Mouse (Mus musculus) layer of hippocampus, postnatal 10 days (tissue): Measurements from ENCODE around the gene Fam241a. TPM values are rescaled to one million over a fixed set of nuclear protein-coding genes. Genes with fewer than 3 reads are reported as not detected.

Source experiments
- DNase-seq, 2 experiments: peaks; one replicate each; pipeline ENCODE4 v3.0.0; 2021; ENCODE audit warnings: low spot score in 2 of 2
- long read RNA-seq: library from polyadenylated mRNA; stranded (forward); transcript quantifications from one replicate; pipeline ENCODE4 v2.0.0, GENCODE M21; 2023
- total RNA-seq, 2 experiments: library from RNA; stranded (reverse); gene quantifications; 2 replicates each; pipeline ENCODE4 v1.2.3; 2021

The Fam241a gene
- total RNA-seq: 1 to 10 TPM; 5.8 to 6.4 TPM
- long read RNA-seq, transcript Fam241a-201 (3 exons, 1,607 nt): minor isoform, 6 of 28 reads
- long read RNA-seq, transcript Fam241a-202 (2 exons, 2,234 nt): major isoform, 19 of 28 reads
- long read RNA-seq, partial matches to known transcripts: 3 of 28 reads
- long read RNA-seq, other reads (novel, unspliced or antisense): 0 of 28 reads

- DNase-seq: peak; percentile 73 to 84
Measured at GRCm38 (mm10) chr3:127895792-127896541, at the start of gene Fam241a. Gene Fam241a, minus strand, starts transcription at chr3:127896324.

GRCm38 (mm10) chr3:127932453-127932852 is 36.3 kb upstream of the Fam241a start:
- no peak for DNase-seq

DNA sequence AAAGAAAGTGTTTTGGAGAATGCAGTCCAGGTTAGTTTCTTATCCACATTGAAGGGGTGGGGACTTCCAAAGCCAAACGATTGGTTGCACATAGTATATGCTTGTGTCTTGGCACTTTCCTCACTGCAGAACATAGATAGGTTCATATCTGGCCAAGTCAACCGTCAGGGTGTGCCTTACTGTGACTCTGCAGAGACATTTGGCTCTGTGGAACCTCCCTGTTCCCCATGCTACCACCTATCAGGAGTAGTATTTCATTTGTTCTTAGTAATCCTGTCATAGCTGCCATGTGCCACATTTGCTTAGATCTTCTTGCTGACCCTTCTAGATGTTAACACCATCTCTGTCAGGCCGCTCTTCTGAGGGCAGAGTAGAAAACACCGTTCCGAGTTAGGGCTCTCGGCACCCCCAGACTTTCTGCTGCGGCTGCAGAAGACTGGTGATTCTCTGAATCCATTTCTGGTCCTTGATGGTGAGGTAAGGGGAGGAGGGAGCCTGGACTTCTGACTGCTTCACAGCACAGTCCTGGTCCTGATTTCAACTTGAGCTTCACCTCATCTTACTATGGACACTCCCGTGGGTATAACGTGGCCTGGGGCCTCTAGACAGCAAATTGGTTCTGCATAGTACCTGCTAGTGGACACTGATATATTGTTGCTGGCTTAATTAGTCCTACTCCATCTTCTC is 34.3 kb upstream of the Fam241a start:
- no peak for DNase-seq

DNA sequence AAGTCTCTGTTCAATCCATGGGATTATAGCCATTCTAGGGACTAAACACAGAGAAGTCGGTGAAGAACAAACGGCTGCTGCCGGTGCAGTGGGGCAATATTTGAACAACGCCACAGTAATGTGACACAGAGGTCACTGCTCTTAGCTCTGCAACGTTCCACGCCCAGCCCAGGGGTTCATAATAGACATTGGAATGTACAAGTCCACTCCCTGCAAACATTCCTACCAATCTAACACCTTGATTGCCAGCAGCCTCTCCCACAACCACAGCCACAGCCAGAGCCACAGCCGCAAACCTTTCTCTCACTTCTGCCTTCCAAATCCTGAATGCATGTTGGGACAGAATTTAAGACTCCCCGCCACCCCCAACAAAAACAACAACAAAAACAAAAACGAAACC is 33.8 kb upstream of the Fam241a start:
- no peak for DNase-seq

- DNase-seq: no peak
Measured at GRCm38 (mm10) chr3:127926635-127927183, 30.6 kb upstream of the Fam241a start.

GRCm38 (mm10) chr3:127924464-127924863 is 28.3 kb upstream of the Fam241a start:
- DNase-seq: no peak

DNA sequence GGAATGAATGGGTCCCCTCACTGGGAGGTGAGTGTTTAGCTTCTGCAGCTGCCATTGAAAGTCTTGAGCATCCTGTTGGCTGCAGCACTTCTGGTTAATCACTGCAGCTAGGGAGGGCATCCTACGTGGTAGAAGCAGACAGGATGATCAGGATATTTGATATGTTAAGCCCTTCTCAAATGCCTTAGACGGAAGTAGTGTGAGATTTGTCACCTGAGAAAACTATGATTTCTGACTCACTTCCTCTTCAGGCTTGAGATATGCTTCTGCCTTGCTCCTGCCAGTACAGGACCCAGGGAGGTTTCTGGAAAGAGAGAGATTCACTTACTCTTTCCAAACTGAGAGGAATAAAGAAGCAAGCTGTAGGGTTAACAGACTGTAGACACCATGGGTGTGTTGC is 27.1 kb upstream of the Fam241a start:
- DNase-seq: no peak

DNA sequence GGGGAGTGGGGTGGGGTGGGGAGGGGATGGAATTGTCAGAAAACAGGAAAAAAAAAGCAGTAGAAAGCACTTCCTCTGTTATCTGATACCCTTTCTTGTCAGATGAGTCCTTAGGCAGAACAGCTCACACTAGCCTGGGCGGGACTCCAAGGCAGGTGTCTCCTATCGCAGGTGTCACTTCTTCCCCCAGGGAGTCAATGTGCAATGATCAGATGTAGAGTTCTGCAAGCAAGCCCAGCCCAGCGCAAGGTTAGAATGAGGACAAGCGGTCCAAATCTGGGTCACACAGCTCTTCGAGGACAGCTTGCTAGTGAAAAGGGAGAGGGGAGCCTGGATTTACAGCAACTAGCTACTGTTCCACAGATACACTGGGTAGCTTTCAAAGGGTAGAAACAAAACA is 26.0 kb upstream of the Fam241a start:
- DNase-seq: no peak

GRCm38 (mm10) chr3:127917999-127918661 is 22.0 kb upstream of the Fam241a start:
- no peak for DNase-seq

- DNase-seq: no peak
Measured at GRCm38 (mm10) chr3:127917549-127917948, 21.4 kb upstream of the Fam241a start.

DNA sequence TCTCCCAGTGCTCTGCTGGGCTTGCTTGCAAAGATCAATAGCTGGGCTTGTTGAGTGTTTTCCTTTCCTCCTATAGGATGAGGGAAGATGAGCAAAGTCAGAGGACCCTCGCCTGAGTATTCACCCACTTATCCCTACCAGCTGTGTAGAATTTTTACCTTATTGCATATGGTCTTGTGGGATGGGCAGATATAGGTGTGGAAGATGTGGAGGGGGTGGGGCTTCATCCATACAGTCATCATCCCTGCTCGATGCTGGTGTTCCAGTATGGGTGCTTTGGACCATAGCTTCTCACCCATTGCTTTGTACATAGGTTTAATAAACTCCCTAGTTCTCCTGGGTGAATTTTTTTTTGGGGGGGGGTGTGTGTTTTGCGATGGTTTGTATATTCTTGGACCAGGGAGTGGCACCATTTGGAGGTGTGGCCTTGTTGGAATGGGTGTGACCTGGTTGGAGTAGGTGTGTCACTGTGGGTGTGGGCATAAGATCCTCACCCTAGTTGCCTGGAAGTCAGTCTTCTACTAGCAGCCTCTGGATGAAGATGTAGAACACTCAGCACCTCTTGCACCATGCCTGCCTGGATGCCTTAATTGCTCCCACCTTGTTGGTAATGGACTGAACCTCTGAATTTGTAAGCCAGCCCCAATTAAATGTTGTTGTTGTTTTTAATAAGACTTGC is 19.7 kb upstream of the Fam241a start:
- no peak for DNase-seq

DNA sequence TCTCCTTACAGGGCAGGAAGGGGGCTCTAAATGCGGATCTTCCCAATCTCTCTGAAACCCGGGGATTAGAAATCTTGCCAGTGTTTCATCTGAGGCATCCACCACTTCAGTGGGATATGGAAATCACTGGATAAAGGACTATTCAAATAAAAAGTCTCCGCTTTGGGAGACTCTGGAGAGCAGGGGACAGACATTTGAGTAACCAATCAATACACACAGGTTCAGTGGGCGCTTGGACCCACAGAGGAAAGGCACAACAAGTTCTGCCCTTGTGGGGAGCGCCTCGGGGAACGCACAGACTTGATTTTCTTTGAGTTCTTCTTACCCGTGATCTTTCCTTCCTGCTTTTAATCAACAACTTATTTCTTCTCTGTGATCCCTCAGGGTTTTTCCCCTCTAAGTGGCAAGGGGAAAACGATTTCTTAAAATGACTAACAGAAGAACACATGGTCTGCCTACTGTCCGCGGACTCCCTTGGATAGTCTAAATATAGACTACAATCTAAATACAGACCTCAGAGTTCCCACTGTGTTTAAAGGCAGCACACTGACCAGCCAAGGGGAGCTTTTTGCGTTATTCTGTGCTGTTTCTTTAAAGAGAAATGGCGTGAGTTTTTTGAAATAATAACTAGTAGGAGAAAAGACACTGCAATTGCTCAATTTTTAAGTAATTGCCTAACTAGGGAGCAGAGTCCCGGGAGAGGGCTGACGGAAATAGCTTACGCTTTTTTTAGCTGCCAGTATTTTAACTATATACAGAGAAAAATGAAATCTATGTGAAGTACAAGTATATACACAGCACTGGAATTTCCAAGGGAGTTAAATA is 18.0 kb upstream of the Fam241a start:
- DNase-seq: no peak

DNA sequence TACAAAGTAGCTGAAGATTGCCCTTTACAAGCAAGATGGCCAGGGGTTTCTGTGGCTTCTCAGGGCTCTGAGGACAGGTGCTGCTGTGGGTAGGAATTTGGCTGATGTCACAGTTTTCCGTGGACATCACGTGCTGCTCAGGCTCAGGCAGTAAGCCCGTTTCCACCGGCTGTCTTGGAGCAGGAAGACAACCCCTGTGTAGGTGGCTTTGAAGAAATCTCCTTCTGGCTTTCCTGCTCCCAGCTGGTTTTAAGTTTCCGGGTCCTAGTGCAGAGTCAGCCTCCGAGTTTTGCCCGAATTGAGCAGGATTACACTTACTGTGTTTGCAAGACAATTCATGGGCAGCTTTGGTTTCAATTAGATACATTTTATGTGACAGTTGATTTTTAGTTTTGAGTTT is 13.8 kb upstream of the Fam241a start:
- DNase-seq: no peak

- no peak for DNase-seq
Measured at GRCm38 (mm10) chr3:127894981-127895779, 944 bp downstream of the Fam241a start.

GRCm38 (mm10) chr3:127893902-127894301 is 2.2 kb downstream of the Fam241a start:
- no peak for DNase-seq

- DNase-seq: no peak
Measured at GRCm38 (mm10) chr3:127891906-127892305, 4.2 kb downstream of the Fam241a start.

GRCm38 (mm10) chr3:127890008-127890407 is 6.1 kb downstream of the Fam241a start:
- no peak for DNase-seq

DNA sequence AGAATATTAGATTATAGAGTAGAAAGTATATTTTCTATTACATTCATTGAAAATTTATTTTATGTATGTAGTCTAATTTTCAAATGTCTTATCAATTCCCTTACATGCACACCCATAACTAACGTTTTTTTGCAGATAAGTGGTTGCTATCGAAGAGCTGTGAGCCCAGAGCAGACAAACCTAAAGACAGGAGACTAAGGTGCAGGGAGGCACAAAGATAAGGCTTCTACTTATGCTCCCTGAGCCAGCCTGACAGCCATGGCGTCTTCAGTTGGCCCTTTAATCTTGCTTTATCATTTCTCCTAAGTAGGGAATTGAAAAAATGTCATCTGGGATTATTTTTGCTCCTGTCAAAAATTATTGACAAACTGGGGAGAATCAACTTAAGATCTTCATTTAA is 6.6 kb downstream of the Fam241a start:
- DNase-seq: no peak

GRCm38 (mm10) chr3:127881684-127882083 is 14.4 kb downstream of the Fam241a start:
- no peak for DNase-seq
